Mouse (Mus musculus): Measurements from ENCODE around the gene Usf3.

Gene Usf3

DNA sequence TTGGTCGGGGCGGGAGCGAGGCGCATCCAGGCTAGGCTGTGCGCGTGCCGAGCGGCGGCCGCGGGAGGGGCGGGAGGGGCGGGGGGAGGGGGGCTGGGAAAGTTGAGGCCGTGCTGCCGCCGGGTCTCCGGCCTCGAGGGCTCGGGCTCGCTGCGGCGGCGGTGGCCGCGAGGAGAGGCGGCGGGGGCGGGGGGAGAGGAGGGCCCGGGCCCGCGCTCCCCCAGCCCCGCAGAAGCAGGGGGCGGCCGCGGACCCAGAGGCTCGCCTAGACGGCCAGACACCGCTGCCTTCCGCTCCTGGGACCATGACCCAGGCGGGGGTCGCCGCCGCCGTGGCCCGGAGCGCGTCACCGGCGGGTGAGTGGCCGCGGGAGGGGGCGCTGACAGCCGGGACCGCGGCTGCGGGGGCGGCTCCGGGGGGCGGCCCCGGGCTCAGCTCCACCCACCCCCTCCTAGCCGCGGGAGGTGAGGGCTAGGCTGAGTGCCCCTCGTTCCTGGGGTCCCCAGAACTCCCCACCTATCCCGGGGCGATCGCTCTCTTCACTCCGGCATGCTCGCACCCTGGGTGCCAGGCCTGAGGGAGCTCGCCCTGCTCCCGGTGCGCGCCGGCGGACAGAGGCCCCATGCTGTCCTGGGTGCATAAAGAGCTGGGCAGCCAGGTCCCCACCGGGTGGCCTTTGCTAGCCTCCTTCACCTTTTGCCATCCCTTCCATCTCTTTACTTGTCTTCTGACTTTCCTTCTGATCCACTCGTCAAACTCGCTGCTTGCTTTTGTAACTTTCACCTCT lies at the start of gene Usf3:
Gene Usf3 (plus strand): TSS at position 92 of the 787 bp plus-strand sequence.
- peak; percentile 34 for DNase-seq (ENCODE audit: low read depth, low spot score)

DNA sequence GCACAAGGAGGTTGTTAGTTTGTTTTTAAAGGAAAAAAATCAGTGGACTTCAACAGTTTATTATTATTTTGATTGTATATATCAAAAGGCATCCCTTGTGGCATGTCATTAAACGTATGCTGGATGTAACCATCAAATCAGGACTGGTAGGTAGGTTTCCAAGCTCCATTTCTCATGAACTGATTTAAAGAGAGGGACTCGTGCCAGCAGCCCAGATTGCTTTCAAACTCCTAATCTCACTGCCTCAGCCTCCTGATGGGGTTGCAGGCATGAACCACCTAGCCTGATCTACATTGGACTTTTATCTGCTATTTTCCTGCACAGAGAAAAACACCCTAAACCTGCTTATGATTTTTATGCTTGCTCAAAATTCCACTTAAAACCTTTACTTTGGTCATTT lies 49.3 kb upstream of the Usf3 start:
- DNase-seq (ENCODE audit: low read depth, low spot score), result no peak

DNA sequence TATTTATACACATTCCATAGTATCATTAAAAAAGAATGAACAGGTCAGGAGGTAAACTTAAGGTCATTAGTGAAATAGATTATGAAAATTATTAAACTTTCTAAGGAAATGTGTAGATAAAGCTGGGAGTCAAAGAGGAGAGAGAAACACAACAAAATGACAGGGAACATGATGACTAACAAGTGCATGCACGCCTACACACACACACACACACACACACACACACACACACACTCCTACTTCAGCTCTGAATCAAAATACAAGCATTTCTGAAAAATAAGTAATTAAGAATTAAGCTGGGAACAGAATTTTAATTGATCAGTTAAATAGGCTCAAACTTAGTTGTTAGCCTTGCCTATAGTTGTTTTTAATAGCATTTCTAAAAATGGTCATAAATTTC lies 48.3 kb upstream of the Usf3 start:
- DNase-seq (ENCODE audit: low read depth, low spot score), result no peak

DNA sequence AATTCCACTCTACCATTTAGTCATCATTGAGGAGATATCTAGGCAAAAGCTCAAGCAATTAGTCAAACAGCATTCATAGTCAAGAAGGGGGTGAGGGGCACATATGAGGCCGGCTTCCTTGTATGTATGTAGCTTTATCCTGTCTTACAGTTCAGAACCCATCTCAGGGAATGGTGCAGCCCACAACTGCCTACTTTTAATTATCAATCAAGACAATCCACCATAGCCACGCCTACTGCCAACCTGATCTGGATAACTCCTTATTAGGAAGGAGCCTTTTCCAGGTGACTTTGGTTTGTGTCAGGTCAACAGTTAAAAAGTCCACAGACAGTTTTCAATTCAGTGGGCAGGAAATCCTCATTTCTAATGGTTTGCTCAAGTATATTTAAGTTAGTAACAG lies 47.6 kb upstream of the Usf3 start:
- no peak for DNase-seq (ENCODE audit: low read depth, low spot score)

DNA sequence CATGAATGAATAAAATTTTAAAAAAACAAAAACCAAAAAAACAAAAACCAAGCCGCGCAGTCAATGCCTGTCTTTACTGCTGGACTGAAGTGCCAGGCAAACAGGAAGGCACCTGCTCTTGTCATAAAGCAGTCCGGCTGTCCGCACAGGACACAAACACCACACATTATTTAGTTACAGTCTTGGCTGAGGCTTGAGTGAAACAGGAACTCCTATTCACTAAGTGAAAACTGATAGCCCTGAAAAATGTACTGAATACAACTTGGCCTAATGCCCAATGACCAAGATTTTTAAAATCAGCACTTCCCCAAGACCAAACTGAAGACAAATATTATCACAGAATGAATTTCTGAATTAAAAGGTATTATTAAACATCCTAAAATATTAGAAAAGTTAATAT lies 46.6 kb upstream of the Usf3 start:
- DNase-seq (ENCODE audit: low read depth, low spot score), result peak; percentile 59

DNA sequence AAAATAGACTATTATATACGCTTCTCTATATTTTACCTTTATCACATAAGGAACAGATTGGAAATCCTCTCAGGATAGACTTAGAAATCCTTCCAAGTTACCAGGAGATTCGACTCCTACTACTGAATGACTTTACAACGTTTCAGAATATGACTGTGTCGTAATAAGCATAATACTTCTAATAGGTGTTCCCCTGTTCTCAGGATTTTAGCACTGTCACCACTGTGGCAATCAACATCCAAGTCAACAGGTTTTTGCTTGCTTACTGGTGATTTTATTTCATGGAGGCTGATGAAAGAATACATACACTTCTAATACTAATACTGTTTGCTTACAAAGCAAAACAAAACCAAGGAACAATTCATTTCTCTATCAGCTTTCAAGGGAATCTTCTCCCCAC lies 40.7 kb upstream of the Usf3 start:
- DNase-seq (ENCODE audit: low read depth, low spot score), result no peak

DNA sequence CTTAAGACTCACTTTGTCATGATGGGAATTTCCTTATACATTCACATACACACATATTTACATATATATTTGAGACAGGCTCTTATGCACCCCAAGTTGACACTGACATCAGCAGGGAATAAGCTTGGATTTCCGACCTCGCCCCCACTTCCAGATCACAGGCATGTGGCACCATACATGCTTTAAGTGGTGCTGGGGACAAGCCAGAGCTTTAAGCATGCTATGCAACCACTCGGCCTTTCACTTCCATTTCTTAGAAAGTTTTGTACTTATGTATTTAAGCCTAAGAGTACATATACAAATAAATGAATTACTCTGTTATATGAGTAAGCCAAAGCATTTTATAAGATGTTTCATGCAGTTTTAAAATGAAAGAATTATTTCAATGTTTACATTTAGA lies 39.9 kb upstream of the Usf3 start:
- no peak for DNase-seq (ENCODE audit: low read depth, low spot score)

DNA sequence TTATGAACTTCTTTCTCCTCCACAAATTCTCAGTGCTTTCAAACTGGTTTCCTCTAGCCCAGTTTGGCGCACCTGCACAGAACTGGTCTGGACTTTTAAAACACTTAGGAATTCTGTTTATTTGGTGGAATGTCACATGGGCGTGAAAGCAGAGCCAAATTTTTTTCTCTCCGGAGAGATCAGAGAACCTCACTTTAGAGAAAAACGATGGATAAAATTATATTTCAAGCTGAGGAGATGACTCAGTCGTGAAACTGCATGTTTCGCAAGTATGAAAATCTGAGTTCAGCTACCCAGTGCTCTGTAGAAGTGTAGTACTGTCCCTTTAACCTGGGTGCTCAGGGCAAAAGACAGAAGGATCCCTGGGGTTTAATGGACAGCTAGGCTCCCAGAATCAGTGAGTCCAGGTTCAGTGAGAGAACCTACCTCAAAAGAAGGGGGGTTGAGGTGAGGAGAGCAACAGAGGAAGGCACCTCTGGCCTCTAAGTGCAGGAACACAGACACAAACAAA lies 36.5 kb upstream of the Usf3 start:
- no peak for DNase-seq (ENCODE audit: low read depth, low spot score)

DNA sequence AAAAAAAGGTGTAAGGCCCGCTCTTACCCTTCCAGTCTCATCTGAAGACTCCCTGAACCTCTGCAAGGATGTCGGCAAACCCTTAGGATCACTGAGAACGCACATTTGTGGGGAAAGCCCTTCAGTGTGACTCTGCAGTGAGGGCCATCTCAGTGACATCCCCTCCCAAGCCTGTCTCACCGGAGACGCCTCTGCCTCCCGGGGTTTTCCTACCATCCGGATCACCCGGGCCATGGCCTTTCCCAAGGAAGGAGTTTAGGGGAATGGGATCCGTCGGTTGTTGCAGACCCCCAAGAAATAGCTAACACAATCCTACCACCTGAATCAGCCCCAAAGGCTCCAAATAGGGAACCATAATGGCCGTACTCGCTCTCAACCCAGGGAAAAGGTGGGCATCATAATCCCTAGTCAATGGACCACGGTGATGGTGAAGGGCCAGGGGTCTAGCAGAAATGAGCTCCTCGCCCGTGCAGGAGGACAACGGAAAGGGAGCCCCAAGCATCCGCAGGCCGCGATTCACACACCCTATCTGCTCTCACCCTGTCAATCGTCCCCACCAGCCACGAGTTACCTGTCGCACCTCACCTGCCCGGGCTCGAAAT lies 34.6 kb upstream of the Usf3 start:
- no peak for DNase-seq (ENCODE audit: low read depth, low spot score)

DNA sequence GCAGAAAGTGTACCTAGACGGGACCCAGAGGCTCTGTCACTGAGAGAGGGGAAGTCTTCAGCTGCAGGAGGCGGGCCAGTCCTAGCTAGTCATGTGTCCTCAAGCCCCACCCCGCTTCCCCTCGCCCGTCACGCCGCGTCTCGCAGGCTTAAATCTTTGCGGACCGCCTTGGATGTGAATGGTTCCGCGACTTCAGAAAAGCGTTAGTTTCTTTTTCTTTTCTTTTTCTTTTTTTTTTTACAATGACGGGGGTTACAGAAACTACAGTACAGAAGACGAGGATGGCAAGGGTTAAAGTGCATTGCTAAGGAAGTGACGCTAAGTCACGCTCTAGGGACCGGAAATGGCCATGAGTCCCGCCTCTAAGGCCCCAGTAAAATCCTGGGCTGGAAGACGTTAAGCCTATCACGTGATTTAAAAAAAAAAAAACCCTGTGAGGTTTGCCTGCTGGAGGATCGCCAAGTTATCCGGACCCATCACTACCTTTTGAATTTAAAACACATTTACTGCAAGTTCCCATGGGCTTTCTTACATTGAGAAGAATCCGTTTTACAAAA lies 34.0 kb upstream of the Usf3 start:
- DNase-seq (ENCODE audit: low read depth, low spot score), result peak; percentile 95

DNA sequence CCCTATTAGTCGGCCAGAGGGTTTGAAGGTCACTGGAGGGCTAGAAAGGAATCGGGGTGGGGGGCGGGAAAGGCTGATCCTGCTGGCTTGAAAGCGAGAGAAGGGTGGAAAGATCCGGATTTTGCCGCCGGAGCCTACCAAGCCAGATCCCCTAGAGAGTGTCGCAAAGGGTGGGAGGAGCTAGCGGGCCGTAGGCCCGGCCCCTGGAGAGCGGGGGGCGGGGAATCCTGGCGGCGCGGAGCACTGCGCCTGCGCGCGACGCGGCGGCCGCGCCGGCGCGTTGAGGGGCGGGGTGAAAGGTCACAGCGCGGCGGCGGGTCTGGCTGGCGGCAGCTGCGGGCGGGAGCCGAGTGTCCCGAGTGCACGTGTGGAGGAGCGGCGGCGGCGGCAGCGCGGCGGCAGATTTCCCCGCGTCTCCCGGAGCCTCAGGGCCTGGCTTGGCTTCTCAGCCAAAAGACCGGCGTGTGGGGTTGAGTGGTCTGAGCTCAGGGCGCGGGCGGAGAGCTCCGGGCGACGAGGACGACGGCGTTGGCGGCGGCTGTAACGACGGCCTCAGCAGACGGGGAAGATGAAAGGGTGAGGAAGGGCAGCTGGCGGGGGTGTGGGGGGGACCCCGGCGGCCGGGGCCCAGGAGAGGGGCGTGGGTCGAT lies 33.4 kb upstream of the Usf3 start, which contains the start of the genes Atp6v1a and Naa50:
Gene Atp6v1a (minus strand): TSS at position 170 of the 650 bp plus-strand sequence.
Gene Naa50 (plus strand): TSS at position 295 of the 650 bp plus-strand sequence.
- DNase-seq (ENCODE audit: low read depth, low spot score), result peak; percentile 95

DNA sequence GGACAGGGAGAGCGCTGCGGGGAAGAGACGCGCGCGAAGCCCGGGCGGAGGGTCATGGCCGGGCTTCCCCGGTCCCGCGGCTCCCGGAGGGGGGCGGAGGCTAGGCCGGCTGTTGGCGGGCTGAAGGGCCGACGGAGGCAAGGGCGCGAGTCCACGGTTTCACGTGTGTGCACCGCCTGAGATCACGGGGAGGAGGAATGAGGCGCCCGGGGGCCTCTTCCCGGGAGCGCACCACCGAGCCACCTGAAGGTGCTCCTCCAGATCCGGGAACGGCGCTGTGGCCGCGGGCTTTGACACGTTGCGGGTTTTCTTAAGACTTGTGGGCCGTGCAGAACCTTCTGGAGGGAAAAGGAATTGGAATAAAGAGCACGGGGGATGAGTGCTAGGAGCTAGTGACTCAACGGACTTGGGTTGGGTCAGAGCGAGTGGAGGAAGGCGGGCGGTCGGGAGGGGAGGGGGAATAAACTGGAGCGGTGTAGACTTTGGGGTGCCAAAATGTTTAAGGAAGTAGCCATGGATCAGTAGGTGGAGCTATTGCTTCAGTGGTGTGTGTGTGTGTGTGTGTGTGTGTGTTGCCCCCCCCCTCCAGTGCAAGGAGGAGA lies 32.8 kb upstream of the Usf3 start:
- DNase-seq (ENCODE audit: low read depth, low spot score), result peak; percentile 91

DNA sequence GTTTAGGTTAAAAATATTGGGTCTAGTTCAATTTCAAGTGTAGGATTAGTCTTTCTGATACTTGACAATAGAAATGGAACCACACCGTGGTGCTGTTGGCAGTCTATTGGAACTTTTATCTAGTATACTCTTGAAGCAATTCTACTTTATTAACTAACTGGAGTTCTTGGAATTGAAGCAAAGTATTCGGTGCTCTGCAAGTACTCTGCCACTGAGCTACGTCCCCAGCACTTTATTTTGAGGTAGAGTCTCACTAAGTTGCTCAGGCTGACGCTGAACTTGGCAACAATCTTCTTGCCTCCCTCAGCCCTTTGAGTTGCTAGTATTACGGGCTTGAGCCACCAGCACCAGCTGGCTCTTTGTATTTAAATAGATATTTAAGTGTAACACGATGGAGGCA lies 31.6 kb upstream of the Usf3 start:
- peak; percentile 73 for DNase-seq (ENCODE audit: low read depth, low spot score)

DNA sequence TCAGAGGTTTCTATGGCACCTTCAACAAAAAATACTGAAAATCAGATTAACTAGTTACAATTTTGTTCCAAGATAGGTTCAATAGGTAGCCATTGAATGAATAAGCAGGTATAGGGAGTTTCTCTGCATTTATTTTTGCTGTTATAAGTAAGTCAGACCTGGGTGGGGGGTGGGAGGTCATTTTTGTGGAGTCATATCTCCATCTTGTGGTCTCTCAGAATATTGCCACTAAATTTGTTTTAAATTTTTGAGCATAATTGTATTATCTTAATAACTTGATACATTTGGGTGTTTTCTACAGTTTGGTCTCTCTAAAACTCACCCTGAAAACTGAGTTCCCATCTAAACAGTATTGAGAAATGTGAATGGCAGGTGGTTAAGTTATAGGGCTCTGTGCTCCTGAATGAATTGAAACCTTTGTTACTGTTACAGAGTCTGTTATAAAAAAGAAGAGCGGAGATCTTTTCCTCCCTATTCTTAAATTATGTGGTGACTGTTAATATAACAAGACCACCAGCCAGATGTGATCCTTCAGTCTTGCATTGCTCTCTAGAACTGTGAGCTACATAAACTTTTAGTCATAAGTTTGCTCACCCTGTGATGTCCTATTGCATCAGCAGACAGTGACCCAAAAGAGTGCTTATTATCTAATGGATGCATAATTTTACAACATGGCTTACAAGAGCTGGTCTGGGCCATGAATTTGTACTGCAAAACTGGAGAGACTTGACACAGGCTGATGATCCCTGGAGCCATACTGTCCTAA lies 23.9 kb upstream of the Usf3 start:
- no peak for DNase-seq (ENCODE audit: low read depth, low spot score)

DNA sequence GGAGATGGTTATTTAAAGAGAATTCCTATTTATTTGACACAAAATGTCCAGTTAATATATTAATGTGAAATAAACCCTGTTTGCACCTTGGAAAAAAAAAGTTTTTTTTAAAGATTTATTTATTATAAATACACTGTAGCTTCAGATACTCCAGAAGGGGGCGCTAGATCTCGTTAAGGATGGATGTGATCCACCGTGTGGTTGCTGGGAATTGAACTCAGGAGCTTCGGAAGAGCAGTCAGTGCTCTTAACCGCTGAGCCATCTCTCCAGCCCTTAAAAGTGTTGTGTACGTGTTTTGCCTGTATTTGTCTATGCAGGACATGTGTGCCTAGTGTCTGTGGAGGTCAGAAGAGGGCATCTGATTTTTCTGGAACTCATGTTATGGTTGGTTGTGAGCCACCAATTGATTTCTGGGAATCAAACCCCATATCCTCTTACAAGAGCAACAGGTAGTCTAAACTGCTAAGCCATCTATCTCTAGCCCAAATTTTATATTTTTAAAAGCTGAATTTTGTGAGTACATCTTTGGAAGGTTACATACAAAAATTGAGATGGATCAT lies 18.5 kb upstream of the Usf3 start:
- DNase-seq (ENCODE audit: low read depth, low spot score), result no peak

DNA sequence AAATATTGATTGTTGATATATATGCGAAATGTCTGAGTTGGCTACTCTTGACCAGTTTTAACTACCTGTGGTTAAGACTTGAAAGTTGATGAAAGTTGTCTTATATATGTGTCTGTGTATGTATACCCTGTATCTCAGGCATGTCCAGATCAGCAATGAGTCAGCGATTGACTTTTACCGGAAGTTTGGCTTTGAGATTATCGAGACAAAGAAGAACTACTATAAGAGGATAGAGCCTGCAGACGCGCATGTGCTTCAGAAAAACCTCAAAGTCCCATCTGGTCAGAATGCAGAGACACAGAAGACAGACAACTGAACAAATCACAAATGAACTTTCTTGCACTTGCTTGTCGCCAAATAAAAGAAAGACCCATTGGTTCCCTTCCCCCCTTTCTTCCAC lies 13.7 kb upstream of the Usf3 start:
- DNase-seq (ENCODE audit: low read depth, low spot score), result no peak

DNA sequence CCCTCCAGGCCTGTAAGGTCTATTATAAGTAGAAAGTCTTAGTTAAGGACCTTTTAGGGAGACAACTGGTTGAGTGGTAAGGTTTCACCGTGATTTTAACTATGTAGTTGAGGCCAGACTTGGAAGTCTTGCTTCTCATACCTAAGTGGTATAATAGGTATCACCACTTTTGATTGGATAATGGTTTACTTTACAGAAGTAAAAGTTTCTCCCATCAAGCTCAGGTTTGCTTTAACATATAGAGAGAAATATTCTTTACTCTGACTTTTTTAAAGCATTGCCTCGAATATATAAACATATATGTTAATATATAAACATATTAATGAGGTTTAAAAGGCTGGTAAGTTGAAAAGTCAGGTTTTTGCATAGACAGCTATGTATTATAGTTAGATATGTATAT lies 9.2 kb upstream of the Usf3 start:
- no peak for DNase-seq (ENCODE audit: low read depth, low spot score)

DNA sequence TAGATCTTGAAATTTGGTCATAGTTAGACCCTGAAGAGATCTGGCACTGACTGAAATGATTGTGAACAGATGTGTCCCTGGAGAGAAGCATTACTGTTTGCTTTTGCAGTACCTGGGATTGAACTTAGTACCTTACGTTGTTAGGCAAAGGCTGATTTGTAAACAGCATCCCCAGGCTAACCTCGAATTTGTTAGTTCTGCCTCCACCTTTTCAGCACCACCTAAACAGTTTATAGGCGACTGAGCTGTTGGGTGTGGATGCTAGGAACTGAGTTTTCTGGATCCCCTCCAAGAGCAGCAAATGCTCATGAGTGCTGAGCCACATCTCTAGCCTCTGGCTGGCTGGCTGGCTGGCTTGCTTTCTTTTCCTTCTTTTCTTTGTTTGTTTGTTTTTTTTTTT lies 7.9 kb upstream of the Usf3 start:
- no peak for DNase-seq (ENCODE audit: low read depth, low spot score)

DNA sequence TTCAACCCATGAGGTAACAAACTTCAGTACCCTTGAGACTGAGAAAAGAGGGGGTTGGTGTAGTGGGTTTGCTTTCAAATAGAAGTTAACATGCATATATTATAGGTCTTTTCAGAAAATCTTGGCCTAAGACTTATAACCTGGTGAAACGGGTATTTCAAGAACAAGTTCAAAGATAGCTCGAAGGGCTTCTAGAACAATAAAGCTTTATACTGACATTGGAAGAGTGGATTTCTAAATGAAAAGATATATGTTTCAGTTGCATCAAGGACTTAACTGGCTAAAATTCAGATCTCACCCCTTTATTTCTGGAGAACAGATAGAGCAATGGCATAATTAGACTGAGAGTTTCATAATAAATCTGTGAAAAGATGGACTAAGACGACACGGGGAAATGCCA lies 4.1 kb upstream of the Usf3 start:
- DNase-seq (ENCODE audit: low read depth, low spot score), result no peak

DNA sequence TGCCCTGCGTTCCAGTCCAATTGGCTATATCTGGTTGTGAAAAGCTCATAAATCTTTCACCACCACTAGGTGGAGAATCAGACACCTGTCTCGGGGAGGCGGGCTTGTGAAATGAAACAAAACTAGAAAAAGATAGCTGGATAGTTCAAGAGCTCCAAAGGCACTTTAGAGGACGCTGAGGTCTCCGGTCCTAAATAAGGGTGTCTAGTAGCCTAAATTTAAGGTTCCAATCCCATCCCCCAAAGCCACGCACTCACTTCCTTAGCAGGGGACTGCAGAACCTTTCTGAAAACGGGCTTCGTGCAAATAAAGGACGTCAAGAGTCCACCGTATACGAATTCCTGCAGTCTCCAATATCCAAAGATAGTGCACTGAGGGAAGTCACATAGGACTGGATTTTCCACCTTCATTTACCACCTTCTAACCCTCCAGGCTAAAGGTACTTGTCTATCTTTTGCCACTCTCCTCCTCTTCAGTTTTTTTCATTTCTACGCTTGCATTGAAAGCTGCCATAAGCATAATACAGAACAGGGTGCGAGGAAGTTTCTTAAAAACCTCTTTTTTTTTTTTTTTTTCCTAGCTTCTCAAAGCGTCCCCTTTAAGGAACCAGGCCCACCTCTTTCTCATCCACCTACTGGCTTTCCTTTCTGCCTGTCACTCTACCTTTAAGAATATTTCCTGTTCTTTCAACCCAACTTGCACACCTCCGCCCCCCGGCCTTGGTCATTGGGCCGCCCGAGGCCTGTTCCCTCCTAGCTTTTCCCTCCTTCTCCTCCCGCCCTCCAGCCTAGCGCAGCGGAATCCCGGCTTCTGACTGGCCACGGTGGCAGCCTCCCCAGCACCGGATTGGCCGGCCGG lies 520 bp upstream of the Usf3 start:
- peak; percentile 97 for DNase-seq (ENCODE audit: low read depth, low spot score)

Measured in skeletal muscle tissue, adult 2 months (tissue).